Mouse (Mus musculus) urinary bladder, postnatal 36 days (tissue): Measurements from ENCODE around the gene Pyroxd1.
A peak's percentile ranks its signal among the peaks of the same experiment; 100 is the strongest.
"Not testable (repeated sequence)": the region's sequence is repeated elsewhere in the genome, so short reads cannot be mapped to it uniquely, and the experiment has no call there.

Experiments used
- DNase-seq, 2 experiments: peaks; one replicate each; pipeline ENCODE4 v3.0.0; 2022; ENCODE audit warnings: low spot score in 2 of 2, mixed read lengths in 1 of 2

The Pyroxd1 gene

DNA sequence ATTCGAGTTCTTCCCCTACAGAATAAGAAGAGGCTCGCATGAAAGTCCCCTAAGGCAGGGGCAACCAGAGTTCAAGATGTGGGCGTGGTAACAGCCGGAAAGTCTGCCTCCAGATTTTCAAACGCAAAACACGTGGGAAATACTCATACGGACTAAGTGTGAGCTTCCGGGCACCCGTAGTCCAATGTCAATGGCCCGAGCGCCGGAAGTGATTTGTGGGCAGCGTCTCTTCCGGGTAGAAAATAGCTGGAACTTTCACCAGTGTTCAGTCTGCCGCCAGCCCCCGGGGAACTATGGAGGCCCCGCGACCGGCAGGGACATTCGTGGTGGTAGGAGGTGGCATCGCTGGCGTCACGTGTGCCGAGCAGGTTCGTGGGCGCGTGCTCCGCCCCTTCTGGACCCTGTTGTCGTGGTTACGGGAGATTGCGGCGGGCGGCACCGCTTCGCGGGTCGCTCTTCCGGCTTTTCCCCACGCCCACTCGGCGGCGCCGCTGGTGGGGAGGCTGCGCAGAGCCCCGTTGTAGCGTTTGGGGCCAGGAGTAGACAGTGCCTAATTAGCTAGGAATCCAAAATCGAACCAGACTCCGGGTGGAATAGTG lies at the start of gene Pyroxd1:
TSS of gene Pyroxd1 (plus strand) at position 215 of the 599 bp plus-strand sequence.
- DNase-seq: peak; percentile 78 to 82

DNA sequence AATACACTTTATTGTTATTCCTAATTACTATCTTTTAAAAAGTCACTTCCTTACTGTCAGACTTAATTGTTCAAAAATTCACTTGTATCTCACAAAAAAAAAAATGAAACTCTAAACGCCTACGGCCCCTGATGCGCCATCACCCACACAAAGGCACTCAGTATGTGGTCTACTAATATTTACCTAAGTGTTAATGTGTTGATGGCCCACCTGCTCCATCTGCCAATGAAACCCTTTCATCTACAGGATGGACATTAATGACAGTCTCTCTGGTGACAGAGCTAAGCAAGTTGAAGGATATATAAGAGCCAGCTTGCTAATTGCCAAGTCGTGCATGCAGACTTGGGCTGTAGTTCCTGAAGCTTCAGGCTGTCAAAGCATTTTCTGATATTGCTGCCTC lies 47.4 kb upstream of the Pyroxd1 start, which contains the start of gene Iapp:
TSS of gene Iapp (plus strand) at position 326 of the 400 bp plus-strand sequence.
- no peak for DNase-seq

DNA sequence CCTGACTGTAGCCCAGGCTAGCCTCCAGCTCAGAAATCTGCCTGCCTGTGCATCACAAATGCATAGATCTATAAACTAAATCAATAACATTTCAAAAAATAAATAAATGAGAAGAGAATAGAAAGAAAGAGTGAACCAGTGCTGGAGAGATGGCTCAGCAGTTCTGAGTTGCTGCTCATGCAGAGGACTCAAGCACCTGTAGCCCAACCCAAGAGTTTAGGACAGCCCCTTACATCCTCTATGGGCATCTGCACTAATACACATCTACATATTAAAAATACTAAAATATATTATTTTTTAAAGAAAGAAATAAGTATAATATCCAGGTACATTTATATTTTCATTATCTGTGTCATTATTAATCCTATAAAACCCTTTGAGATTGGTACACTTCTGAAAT lies 40.4 kb upstream of the Pyroxd1 start:
- no peak for DNase-seq

- no peak for DNase-seq
Observed at GRCm38 (mm10) chr6:142314285-142314684, 31.2 kb upstream of the Pyroxd1 start.

DNA sequence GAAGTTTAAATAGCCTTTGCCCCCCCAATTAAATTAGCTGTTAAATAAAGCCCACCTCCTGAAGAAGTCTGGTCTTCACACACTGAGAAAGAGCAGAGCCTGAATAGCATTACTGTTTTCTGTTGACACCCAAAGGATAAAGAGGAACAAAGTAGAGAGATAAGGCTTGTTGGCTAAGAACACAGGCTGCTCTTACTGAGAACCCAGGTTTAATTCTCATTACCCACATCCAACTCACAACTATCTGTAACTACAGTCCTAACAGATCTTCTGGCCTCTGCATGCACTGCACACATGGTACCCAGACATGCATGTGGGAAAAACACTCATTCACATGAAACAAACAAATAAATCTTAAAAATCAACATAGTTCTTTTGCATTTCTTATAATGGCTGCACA lies 28.3 kb upstream of the Pyroxd1 start:
- DNase-seq: no peak

GRCm38 (mm10) chr6:142322881-142323280 lies 22.6 kb upstream of the Pyroxd1 start, which contains the start of gene Slco1a5:
TSS of gene Slco1a5 (minus strand) at chr6:142322981.
- no peak for DNase-seq

GRCm38 (mm10) chr6:142326598-142326997 lies 18.9 kb upstream of the Pyroxd1 start:
- DNase-seq: no peak

- DNase-seq: no peak
Observed at GRCm38 (mm10) chr6:142329201-142329600, 16.3 kb upstream of the Pyroxd1 start.

GRCm38 (mm10) chr6:142338961-142339360 lies 6.5 kb upstream of the Pyroxd1 start:
- DNase-seq: no peak

- no peak for DNase-seq
Observed at GRCm38 (mm10) chr6:142339576-142339975, 5.9 kb upstream of the Pyroxd1 start.

DNA sequence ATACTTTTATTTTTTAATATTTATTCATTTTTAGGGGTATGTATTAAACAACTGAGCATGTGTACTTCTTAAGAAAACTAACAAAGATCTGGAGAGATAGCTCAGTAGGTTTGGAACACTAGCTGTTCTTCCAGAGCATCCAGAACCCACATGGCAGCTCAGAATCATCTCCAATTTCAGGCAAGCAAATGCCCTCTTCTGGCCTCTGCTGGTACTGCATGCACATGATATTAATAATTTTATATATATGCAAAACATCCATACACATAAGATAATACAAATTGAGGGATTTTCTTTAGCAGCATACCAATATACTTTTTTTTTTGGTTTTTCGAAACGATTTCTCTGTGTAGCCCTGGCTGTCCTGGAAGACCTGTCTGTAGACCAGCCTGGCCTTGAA lies 1.9 kb upstream of the Pyroxd1 start:
- peak in 1 of 2 experiments; percentile 16 for DNase-seq

DNA sequence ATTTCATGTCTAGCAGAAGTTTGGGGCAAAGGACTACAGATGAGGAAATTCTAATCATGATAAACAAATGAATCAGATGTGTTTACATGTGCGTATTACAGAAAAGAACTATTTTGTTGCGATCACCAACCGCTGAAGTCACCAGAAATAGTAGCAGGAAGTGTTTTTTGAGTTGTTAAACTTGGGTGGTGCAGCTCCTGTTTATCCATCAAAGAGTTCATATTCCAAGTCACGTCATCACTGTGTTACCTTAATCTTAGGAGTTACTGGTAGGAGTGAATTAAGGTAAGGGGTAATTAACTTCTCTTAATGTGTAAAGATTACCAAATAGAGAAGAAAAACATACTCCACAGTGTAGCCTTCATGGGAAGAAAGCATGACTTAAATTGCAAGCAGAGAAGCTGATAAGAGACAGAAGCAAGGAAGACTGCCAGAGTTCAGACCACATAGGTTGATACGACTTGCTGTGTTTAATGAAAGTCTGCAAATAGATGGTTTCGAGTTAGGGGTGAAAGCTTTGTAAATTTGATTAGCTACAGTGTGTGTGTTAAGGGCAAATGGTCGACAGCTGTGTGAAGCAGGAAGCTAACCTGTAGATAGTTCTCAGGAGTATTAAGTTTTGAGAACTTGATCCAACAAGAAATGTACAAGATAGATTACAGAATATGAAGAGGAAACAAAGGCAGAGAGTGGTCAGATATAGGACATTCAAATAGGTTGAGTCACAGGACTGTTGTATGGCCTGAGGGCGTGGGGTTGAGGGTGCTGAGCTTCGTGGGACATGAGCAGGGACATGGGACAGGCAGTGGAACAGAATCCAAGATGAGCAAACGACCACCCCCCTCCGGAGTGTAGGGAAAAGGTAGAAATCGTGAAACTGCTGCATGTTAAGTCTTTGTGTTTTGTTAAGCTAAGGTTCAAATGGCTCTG lies 992 bp downstream of the Pyroxd1 start:
- DNase-seq: no peak

DNA sequence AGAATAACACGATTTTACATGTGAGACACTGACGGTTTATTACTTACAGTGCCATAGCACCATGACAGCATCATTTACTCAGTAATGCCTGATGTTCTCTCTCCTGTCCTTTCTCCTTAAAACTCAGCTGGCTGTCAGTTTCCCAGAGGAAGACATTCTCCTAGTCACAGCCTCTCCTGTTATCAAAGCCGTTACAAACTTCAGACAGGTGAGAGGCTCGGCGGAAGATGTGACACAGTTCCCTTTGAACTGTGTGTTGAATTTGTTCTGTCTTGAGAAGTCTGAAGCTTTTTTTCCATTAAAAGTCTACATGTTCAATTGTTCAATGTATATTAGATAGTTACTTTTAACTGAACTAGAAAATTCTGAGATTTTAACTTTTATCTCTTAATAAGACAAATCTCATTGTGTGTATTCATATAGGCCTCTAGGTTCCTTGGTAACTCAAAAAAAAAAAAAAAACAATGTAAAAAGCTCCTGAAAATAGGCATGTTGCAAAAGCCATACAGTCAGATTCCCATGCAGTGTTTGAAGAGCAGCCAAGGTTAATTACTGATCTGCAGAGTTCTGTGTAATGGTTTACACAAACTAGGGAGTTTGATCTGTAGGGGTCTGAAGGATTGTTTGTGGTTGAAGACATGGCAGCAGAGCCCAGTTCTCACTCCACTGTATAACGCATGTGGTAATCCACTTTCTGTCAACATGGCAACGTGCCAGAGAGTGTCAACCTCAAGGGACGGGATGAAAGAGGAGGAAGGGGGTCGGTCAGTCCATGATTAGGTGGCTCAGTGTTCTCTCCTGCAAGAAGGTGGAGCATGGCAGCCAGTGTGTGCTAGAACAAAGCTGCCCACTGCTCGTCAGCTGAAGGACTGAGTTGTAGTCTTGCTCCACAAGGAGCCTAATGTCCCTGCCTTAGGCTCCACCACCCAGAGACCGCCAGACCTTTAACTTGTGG lies 2.3 kb downstream of the Pyroxd1 start:
- DNase-seq: no peak

- DNase-seq: not testable (repeated sequence)
Observed at GRCm38 (mm10) chr6:142352099-142352498, 6.6 kb downstream of the Pyroxd1 start.

DNA sequence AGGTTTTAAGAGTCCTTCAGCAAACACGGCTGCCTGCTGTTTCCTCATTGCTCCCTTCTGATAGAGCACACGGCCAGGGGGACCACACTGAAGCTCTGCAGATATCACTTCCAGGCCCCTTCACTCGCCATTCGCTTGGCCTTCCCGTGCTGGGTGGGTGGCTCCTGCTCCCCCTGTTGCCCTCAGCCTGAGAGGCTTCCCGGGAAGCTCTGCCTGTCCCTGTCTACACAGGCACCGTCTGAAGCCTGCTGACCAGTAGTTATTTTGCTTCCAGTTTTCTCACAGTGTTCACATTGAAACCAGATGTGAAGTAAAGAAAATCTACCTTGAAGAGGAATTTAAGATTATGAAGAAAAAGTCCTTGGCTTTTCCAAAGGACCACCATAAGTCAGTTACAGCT lies 11.7 kb downstream of the Pyroxd1 start:
- DNase-seq: no peak

- DNase-seq: no peak
Observed at GRCm38 (mm10) chr6:142362036-142362435, 16.6 kb downstream of the Pyroxd1 start.

GRCm38 (mm10) chr6:142363019-142363576 lies 17.6 kb downstream of the Pyroxd1 start:
- no peak for DNase-seq

DNA sequence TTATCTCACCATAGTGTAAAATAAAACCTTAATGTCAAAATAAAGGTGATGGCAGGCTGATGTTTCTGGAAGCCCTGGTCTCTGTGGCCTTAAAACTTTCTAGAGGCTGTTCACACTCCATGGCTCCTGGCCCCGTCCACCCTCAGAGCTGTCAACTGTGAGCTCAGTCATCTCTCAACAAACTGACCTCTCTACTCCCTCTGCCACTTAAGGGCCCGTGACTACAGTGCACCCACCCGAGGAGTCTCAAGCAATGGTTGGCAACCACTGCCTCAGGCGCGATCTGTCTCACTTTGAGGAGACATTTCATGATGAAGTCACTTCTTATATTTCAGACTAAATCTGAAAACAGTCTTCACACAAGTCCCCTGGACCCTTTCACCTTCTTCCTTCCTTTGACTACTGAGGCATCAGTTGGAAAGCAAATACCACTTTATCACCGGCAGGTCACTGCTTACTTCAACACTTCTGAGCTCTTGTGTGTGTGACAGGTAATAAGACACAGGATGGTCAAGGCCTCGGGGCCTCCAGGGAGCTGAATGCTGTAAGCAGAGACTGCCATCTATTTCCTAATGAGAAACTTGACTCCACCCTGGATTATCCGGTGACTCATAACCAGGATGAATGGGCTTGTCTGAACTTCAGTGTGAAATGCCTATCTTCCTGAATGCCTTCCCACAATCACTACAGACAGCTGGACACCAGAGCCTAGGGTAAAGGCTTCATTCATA lies 20.5 kb downstream of the Pyroxd1 start:
- no peak for DNase-seq

DNA sequence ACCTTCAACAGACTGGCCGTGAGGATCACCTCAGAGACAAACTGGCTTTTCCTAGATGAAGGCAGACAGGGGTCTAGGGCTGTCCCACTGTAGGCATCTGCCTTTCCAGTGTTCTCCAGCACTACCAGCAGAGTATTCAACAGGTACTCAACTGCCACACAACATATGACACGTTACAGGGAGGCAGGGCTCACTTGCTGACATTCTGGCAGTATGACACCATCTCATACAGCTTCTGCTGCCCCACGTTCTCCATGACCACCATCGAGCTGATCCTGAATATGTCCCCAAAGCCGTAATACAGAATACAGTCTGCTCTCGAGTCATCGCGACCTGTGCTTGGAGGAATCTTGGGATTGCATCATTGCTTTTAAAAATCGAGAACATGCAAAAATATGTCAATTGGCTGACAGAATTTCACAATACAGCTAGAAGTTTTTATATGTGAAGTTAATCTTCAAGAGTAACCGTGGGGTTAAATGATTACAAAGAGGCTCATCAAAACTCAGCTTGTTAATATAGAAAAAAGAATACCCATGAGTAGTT lies 21.1 kb downstream of the Pyroxd1 start:
- no peak for DNase-seq

- DNase-seq: no peak
Observed at GRCm38 (mm10) chr6:142367565-142367964, 22.1 kb downstream of the Pyroxd1 start.
